Mouse (Mus musculus): ENCODE data around the gene Mpp3. TPM values are rescaled to one million over a fixed set of nuclear protein-coding genes. Genes with fewer than 3 reads are reported as not detected.

Gene Mpp3
- polyA plus RNA-seq, 1 experiment from 2014 or later, result 41.0 TPM

DNA sequence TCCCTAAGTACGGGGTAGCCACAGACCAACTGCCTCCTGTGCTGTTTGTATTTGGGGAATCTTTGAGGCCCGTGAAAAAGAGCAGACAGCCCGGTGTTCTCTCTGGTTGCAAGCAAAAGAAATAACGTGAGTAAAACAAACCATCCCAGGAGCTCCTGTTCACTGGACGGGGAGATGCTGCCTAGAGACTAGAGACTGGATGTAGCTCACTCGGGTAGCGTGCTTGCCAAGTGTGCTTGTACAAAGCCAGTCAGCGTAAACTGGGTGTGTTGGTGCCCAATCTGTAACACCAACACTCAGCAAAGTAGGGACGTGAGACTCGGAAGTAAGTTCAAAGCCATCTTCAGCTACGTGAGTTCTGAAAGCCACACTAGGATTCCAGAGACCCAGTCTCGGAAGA, 24.4 kb upstream of the Mpp3 start:
- no peaks in the 10 kb centered on the region for H3K4me1 ChIP-seq
- H3K4me2 ChIP-seq, result no peak overlapping the region
- no peaks in the 10 kb centered on the region for H3K36me3 ChIP-seq (ENCODE audit: poor library complexity, severe bottlenecking)
- ATAC-seq, result no peak
- no peak overlapping the region for H3K27ac ChIP-seq
- H3K9me3 ChIP-seq (replicated peaks), result no peaks in the 10 kb centered on the region
- WGBS, result 85% methylated on average over 12 of the region's 12 CpGs
- no peaks in the 10 kb centered on the region for H3K27me3 ChIP-seq
- no peak overlapping the region for H3K4me3 ChIP-seq
- no peak overlapping the region for H3K9ac ChIP-seq

DNA sequence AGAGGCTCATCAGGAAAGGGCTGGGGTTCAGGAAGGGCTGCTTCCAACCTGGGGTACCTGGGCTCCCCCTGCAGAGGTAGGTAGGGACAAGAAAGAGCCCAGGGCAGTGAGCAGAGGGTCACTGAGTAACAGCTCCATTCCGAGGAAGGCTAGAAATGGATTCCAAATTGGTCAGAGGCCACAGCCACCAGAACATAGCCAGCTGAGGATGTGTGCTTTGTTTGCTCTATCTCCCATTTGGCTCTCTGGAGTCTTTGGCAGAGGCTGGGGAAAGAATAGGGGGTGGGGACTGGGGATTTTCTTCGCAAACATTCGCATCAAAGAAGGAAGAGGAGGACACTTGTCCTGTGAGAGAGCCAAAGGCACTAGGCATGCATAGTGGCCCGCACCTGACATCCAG, 23.7 kb upstream of the Mpp3 start:
- H3K4me1 ChIP-seq, result no peaks in the 10 kb centered on the region
- H3K27me3 ChIP-seq, result no peaks in the 10 kb centered on the region
- no peak for ATAC-seq
- 51% methylated on average over 4 of the region's 4 CpGs for WGBS
- H3K36me3 ChIP-seq (ENCODE audit: poor library complexity, severe bottlenecking), result no peaks in the 10 kb centered on the region
- H3K9me3 ChIP-seq (replicated peaks), result no peaks in the 10 kb centered on the region
- no peak overlapping the region for H3K9ac ChIP-seq
- no peak overlapping the region for H3K27ac ChIP-seq
- H3K4me2 ChIP-seq, result no peak overlapping the region
- H3K4me3 ChIP-seq, result no peak overlapping the region

DNA sequence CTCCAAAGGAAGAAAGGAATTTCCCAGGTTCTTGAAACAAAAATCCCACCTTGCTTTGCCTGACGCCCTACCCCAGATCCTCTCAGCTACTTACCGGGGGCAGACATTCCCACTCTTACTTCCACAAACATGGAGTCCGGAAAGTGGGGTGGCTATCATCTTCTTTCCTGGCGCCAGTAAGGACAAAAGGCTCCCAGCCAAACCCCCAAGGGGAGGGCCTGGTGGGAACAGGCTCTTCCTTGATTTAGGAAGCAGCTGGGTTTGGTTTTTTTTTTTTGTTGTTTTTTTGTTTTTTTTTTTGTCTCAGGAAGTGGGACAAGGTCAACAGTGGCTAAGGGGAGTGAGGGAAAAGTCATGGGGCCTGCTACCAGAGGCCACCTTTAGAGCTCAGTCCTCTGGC, 23.3 kb upstream of the Mpp3 start:
- 78% methylated on average over 4 of the region's 4 CpGs for WGBS
- no peak overlapping the region for H3K4me2 ChIP-seq
- H3K9me3 ChIP-seq (replicated peaks), result no peaks in the 10 kb centered on the region
- no peaks in the 10 kb centered on the region for H3K36me3 ChIP-seq (ENCODE audit: poor library complexity, severe bottlenecking)
- no peak overlapping the region for H3K9ac ChIP-seq
- no peak overlapping the region for H3K27ac ChIP-seq
- H3K4me1 ChIP-seq, result no peaks in the 10 kb centered on the region
- no peak overlapping the region for H3K4me3 ChIP-seq
- no peak for ATAC-seq
- H3K27me3 ChIP-seq, result no peaks in the 10 kb centered on the region

DNA sequence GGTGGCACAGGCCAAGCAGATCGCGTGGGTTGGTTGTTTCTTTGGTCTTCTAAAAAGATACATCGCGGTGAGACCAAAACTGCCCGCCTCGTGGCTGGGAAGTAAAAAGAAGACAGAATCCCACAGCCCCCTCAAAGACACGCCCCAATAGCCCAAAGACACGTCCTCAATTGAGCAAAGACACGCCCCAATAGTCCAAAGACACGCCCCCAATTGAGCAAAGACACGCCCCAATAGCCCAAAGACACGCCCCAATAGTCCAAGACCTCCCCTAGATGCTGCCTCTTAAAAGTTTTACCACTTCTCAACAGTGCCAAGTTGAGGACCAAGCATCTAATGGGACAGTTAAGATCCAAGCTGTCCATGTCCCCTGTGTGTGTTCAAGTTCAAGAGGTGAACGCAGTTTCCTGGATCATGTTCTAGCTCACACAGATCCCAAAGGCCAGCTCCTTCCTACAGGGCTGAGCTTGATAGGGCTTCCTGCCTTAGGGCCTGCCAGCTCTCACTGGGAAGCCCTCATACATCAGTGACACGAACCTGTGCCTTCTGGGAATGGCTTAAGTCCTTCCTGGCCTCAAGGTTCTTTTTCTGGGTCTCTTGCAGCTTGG, 21.7 kb upstream of the Mpp3 start:
- H3K27me3 ChIP-seq, result no peaks in the 10 kb centered on the region
- H3K9me3 ChIP-seq (replicated peaks), result peaks cover 13% of the 10 kb centered on the region
- no peaks in the 10 kb centered on the region for H3K36me3 ChIP-seq (ENCODE audit: poor library complexity, severe bottlenecking)
- H3K4me3 ChIP-seq, result no peak overlapping the region
- H3K27ac ChIP-seq, result no peak overlapping the region
- no peak for ATAC-seq
- 61% methylated on average over 14 of the region's 14 CpGs for WGBS
- no peak overlapping the region for H3K4me2 ChIP-seq
- no peaks in the 10 kb centered on the region for H3K4me1 ChIP-seq
- H3K9ac ChIP-seq, result no peak overlapping the region

DNA sequence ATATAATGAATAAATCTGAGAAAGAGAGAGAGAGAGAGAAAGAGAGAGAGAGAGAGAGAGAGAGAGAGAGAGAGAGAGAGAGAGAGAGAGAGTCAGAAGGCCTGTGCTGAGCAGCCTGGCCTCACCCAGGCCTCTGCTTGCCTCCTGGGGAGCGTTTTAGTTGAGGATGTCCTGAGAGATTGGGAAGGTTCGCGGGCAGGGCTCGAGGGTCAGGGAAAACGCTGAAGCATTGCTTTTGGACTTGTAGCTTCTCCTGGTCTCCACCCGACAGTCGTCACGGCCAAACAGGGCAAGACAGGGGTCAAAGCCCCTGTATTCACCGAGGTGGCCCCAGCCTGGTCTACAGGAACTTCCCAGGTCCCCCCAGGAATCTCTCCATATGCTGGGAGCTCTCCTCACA, 18.3 kb upstream of the Mpp3 start:
- no peak for ATAC-seq
- Histone ChIP-seq H3K4me1 (no peaks in the 10 kb centered on the region), H3K27ac (no peak overlapping the region), H3K9ac (no peak overlapping the region), H3K36me3 (ENCODE audit: poor library complexity, severe bottlenecking) (no peaks in the 10 kb centered on the region), H3K27me3 (no peaks in the 10 kb centered on the region), H3K9me3 (replicated peaks) (peaks cover 13% of the 10 kb centered on the region), H3K4me2 (no peak overlapping the region), H3K4me3 (no peak overlapping the region)
- WGBS, result 78% methylated on average over 9 of the region's 9 CpGs

DNA sequence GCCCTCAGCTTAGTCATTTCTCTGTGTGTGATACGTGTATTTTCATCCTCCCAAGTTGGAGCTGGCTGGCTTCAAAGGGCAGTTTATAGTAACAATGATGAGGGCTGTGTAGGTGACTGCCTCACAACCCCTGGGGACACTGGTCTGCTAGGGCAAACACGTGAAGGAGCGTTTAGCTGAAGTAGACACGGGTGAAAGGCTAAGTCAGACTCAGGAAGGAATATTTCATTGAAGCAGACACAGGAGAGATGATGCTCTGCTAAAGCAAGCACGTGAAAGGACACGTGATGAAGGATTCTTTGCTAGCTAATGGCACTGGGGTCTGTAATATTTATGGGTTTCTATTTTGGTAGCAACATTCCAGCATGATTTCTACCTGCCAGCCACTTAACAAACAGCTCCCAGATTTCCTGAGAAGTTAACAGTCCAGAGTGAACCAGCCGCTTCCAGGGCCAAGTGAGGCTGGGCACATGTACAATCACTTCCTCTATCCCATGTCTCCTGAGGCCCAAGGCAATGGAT, 16.5 kb upstream of the Mpp3 start:
- Histone ChIP-seq H3K36me3 (ENCODE audit: poor library complexity, severe bottlenecking) (no peaks in the 10 kb centered on the region), H3K27ac (no peak overlapping the region), H3K4me2 (no peak overlapping the region), H3K9me3 (replicated peaks) (peaks cover 13% of the 10 kb centered on the region), H3K4me1 (no peaks in the 10 kb centered on the region), H3K9ac (no peak overlapping the region), H3K4me3 (no peak overlapping the region), H3K27me3 (no peaks in the 10 kb centered on the region)
- ATAC-seq, result no peak
- WGBS, result 89% methylated on average over 7 of the region's 7 CpGs

DNA sequence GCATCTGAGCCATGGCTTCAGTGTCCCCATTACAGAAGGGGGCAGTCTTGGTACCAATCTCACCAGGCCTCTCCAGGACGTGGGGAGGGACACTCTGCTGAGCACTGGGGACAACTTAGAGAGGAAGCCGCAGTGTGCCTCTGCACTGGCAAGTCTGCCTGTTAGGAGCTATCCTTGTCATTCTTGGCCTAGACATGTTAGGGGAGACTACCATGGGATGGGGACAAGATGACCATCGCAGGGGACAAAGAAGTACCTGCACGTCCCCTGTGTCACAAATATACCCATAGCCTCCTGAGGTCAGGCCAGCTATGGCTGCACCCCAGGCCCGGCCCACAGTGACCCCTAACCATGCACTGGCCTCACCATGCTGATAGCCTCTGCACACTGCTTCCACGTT, 15.1 kb upstream of the Mpp3 start:
- Histone ChIP-seq H3K27ac (no peak overlapping the region), H3K4me1 (no peaks in the 10 kb centered on the region), H3K9ac (no peak overlapping the region), H3K4me2 (no peak overlapping the region), H3K27me3 (no peaks in the 10 kb centered on the region), H3K4me3 (no peak overlapping the region), H3K9me3 (replicated peaks) (peaks cover 13% of the 10 kb centered on the region), H3K36me3 (ENCODE audit: poor library complexity, severe bottlenecking) (no peaks in the 10 kb centered on the region)
- 83% methylated on average over 6 of the region's 6 CpGs for WGBS
- no peak for ATAC-seq

DNA sequence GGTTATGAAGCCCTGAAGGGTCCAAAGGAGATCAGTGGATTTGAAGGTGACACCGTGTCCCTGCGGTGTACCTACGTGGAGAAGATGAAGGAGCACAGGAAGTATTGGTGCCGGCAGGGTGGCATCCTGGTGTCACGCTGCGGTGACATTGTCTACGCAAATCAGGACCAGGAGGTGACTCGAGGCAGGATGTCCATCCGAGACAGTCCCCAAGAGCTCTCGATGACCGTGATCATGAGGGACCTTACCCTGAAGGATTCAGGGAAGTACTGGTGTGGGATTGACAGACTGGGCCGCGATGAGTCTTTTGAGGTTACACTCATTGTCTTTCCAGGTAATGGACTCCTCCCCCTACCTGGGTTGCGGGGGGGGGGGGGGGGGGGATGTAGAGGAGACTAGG, 14.7 kb upstream of the Mpp3 start:
- H3K27me3 ChIP-seq, result no peaks in the 10 kb centered on the region
- no peak overlapping the region for H3K27ac ChIP-seq
- 93% methylated on average over 13 of the region's 14 CpGs for WGBS
- no peaks in the 10 kb centered on the region for H3K36me3 ChIP-seq (ENCODE audit: poor library complexity, severe bottlenecking)
- no peak overlapping the region for H3K4me3 ChIP-seq
- no peaks in the 10 kb centered on the region for H3K4me1 ChIP-seq
- ATAC-seq, result no peak
- H3K9ac ChIP-seq, result no peak overlapping the region
- no peak overlapping the region for H3K4me2 ChIP-seq
- peaks cover 13% of the 10 kb centered on the region for H3K9me3 ChIP-seq (replicated peaks)

DNA sequence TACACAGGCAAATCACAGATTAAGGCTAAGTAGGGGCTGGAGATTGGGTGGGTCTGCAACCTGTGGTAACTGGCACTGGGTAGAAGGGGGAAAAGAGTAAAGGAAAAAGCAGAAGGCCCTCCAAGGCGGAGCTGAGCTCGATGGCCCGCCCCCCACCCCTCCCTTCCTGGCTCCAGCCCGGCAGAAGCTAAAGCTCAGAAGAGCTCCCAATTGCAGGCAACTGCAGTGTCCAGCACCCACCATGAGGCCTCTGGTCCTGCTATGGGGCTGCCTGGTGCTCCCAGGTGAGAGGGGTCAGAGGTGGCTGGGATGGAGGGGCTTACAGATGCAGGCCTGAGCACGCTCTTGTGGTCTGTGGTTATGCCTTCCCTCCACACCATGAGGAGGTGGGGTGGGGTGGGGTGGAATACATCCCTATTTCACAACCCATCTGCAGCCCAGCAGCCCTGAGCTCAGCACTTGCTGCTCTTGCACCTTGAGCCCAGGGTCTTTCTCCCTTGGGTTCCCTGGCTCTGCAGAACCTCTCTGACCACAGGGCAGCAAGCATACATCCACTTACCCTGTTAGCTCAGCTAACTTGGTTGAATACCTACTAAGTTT, 13.2 kb upstream of the Mpp3 start, which contains the start of gene Cd300lg:
TSS of gene Cd300lg (plus strand) at position 160 of the 600 bp plus-strand sequence.
- Histone ChIP-seq H3K4me3 (no peak within 1 kb of the TSS), H3K36me3 (ENCODE audit: poor library complexity, severe bottlenecking) (no peaks in the 10 kb centered on the region), H3K27me3 (no peaks in the 10 kb centered on the region), H3K9me3 (replicated peaks) (peaks cover 13% of the 10 kb centered on the region), H3K9ac (no peak within 1 kb of the TSS), H3K4me2 (no peak within 1 kb of the TSS), H3K27ac (no peak within 1 kb of the TSS), H3K4me1 (no peaks in the 10 kb centered on the region)
- ATAC-seq, result no peak
- 69% methylated on average over 5 of the region's 5 CpGs for WGBS

DNA sequence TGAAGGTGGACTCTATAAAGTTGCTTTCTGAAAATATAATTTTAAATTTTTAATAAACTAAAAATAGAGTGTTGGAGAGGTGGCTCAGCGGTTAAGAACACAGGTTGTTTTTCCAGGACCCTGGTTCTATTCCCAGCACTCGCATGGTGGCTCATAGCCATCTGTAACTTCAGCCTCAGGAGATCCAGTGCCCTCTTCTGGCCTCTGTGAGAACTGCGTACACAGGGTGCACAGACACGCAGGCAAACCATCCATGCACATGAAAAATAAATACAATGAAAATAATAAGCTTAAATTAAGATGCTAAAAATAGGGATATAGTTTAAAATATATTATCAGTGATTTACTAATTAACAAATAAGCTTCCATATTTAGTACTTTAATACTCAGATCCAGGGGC, 12.4 kb upstream of the Mpp3 start:
- no peaks in the 10 kb centered on the region for H3K27me3 ChIP-seq
- H3K9me3 ChIP-seq (replicated peaks), result peaks cover 6% of the 10 kb centered on the region
- ATAC-seq, result no peak
- no peak overlapping the region for H3K4me2 ChIP-seq
- H3K4me3 ChIP-seq, result no peak overlapping the region
- 73% methylated on average over 4 of the region's 4 CpGs for WGBS
- no peaks in the 10 kb centered on the region for H3K36me3 ChIP-seq (ENCODE audit: poor library complexity, severe bottlenecking)
- no peak overlapping the region for H3K9ac ChIP-seq
- H3K27ac ChIP-seq, result no peak overlapping the region
- no peaks in the 10 kb centered on the region for H3K4me1 ChIP-seq

DNA sequence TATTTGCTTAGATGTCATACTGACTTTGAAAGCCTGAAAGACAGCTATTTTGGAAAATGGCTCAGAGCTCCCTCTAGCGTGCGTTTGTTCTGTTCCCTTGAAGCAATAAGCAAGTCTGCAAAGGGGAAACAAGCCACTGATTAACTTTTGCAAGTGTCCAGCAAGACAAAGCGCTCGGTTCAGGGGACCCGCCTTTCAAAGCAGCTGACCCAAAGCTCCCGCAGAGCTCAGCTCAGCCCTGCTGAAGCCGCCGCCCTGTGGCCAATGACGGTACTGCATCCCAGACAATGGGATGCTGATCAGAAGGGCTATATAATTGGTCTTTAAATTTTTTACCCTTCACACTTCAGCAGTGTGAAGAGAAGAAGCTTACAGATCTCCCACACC, 11.9 kb upstream of the Mpp3 start:
- no peak overlapping the region for H3K27ac ChIP-seq
- H3K9ac ChIP-seq, result no peak overlapping the region
- H3K27me3 ChIP-seq, result no peaks in the 10 kb centered on the region
- no peak overlapping the region for H3K4me3 ChIP-seq
- WGBS, result 0% methylated on average over 9 of the region's 9 CpGs
- H3K4me1 ChIP-seq, result no peaks in the 10 kb centered on the region
- H3K9me3 ChIP-seq (replicated peaks), result peaks cover under 1% of the 10 kb centered on the region
- H3K36me3 ChIP-seq (ENCODE audit: poor library complexity, severe bottlenecking), result no peaks in the 10 kb centered on the region
- no peak overlapping the region for H3K4me2 ChIP-seq
- ATAC-seq, result peak; percentile 53; the same call in 1 of the 2 replicates

DNA sequence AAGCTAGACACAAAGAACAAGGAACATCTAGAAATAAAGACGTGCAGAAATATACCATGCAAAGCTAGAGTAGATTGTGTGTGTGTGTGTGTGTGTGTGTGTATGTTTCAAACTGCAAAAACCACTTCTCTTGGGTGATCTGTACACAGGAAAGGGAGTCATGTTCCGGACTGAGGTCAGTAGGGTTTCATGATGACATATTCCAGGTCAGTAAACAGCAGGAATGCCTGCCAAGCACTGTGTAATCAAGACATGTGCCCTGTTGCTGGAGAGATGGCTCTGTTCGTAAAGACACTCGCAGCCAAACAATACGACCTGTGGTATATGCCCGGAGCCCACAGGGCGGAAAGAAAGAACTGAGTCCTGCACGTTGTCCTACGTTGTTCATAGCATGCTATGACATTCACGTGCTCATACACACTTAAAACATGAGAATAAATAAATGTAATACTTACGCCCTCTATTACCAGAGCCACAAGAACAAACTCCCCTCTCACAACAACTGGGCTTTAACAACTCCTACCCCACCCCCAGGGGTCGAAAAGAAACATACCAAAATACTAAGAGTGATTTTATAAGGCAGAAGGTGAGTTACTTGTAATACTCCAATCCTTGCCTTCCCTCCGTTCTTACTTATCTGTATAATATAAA, 11.4 kb upstream of the Mpp3 start:
- ATAC-seq, result no peak
- 66% methylated on average over 13 of the region's 13 CpGs for WGBS
- H3K4me3 ChIP-seq, result no peak overlapping the region
- no peaks in the 10 kb centered on the region for H3K27me3 ChIP-seq
- H3K36me3 ChIP-seq (ENCODE audit: poor library complexity, severe bottlenecking), result no peaks in the 10 kb centered on the region
- no peak overlapping the region for H3K4me2 ChIP-seq
- H3K9me3 ChIP-seq (replicated peaks), result no peaks in the 10 kb centered on the region
- H3K9ac ChIP-seq, result no peak overlapping the region
- H3K27ac ChIP-seq, result no peak overlapping the region
- no peaks in the 10 kb centered on the region for H3K4me1 ChIP-seq
